Mouse (Mus musculus): ENCODE measurements around the gene Fam213b. TPM values are rescaled to one million over a fixed set of nuclear protein-coding genes. Genes with fewer than 3 reads are reported as not detected.

The Fam213b gene
- polyA plus RNA-seq, 1 experiment from 2014 or later: 45.9 TPM

GRCm38 (mm10) chr4:154926969-154927898, 28.3 kb upstream of the Fam213b start:
- H3K27ac ChIP-seq (ENCODE audit: low read depth, low read length): no peak overlapping the region
- ATAC-seq (no peak), DNase-seq (ENCODE audit: low spot score) (no peak)
- no peaks in the 10 kb centered on the region for H3K9me3 ChIP-seq (replicated peaks; ENCODE audit: control insufficient read depth, low read length)
- H3K36me3 ChIP-seq (ENCODE audit: control insufficient read depth, insufficient read depth, low read length): no peaks in the 10 kb centered on the region
- 70% methylated on average over 9 of the region's 9 CpGs for WGBS
- H3K4me1 ChIP-seq (ENCODE audit: control insufficient read depth, insufficient read depth, low read length): no peaks in the 10 kb centered on the region
- H3K4me2 ChIP-seq (ENCODE audit: low read length): no peak overlapping the region
- no peak overlapping the region for H3K9ac ChIP-seq (ENCODE audit: low read length)
- H3K4me3 ChIP-seq (ENCODE audit: low read depth, low read length): no peak overlapping the region
- no peaks in the 10 kb centered on the region for H3K27me3 ChIP-seq (replicated peaks; ENCODE audit: control insufficient read depth, insufficient read depth, low read length)

DNA sequence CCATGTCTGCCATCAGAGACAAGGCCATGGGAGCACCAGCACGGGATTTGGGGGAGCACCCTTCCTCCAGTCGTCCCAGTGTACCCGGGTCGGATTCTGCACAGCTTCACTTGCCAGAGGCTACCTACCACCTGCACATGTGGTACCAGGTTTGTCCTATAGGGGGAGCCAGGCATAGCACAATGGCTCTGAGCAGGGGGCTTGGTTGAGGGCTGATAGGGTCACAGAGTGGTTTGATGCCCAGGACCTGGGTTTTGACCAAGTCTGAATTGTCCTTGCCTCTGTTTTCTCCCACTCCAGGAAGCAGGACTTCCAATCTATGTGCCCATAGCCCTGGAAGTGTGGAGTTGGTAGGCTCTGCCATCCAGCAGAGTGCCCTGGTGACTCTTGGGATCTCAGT, 26.5 kb upstream of the Fam213b start:
- Histone ChIP-seq H3K4me2 (ENCODE audit: low read length) (no peak overlapping the region), H3K9ac (ENCODE audit: low read length) (no peak overlapping the region), H3K9me3 (replicated peaks; ENCODE audit: control insufficient read depth, low read length) (no peaks in the 10 kb centered on the region), H3K27me3 (replicated peaks; ENCODE audit: control insufficient read depth, insufficient read depth, low read length) (no peaks in the 10 kb centered on the region), H3K36me3 (ENCODE audit: control insufficient read depth, insufficient read depth, low read length) (no peaks in the 10 kb centered on the region), H3K27ac (ENCODE audit: low read depth, low read length) (no peak overlapping the region), H3K4me3 (ENCODE audit: low read depth, low read length) (no peak overlapping the region), H3K4me1 (ENCODE audit: control insufficient read depth, insufficient read depth, low read length) (no peaks in the 10 kb centered on the region)
- no peak for ATAC-seq
- no peak for DNase-seq (ENCODE audit: low spot score)
- 39% methylated on average over 4 of the region's 4 CpGs for whole genome bisulfite sequencing

- no peak for DNase-seq (ENCODE audit: low spot score)
- no peak for ATAC-seq
- WGBS: 77% methylated on average over 5 of the region's 5 CpGs
Observed at GRCm38 (mm10) chr4:154922931-154923330, 24.0 kb upstream of the Fam213b start.

GRCm38 (mm10) chr4:154922291-154922690, 23.4 kb upstream of the Fam213b start:
- Histone ChIP-seq H3K27me3 (replicated peaks; ENCODE audit: control insufficient read depth, insufficient read depth, low read length) (no peaks in the 10 kb centered on the region), H3K27ac (ENCODE audit: low read depth, low read length) (no peak overlapping the region), H3K4me1 (ENCODE audit: control insufficient read depth, insufficient read depth, low read length) (no peaks in the 10 kb centered on the region), H3K4me3 (ENCODE audit: low read depth, low read length) (no peak overlapping the region), H3K4me2 (ENCODE audit: low read length) (no peak overlapping the region), H3K9ac (ENCODE audit: low read length) (no peak overlapping the region), H3K9me3 (replicated peaks; ENCODE audit: control insufficient read depth, low read length) (no peaks in the 10 kb centered on the region), H3K36me3 (ENCODE audit: control insufficient read depth, insufficient read depth, low read length) (no peaks in the 10 kb centered on the region)
- 80% methylated on average over 4 of the region's 4 CpGs for WGBS
- DNase-seq (ENCODE audit: low spot score) (no peak), ATAC-seq (no peak)

More at GRCm38 (mm10) chr4:154922931-154923330, 24.0 kb upstream of the Fam213b start:
- Histone ChIP-seq H3K9ac (ENCODE audit: low read length) (no peak overlapping the region), H3K4me2 (ENCODE audit: low read length) (no peak overlapping the region), H3K27ac (ENCODE audit: low read depth, low read length) (no peak overlapping the region), H3K4me1 (ENCODE audit: control insufficient read depth, insufficient read depth, low read length) (no peaks in the 10 kb centered on the region), H3K36me3 (ENCODE audit: control insufficient read depth, insufficient read depth, low read length) (no peaks in the 10 kb centered on the region), H3K9me3 (replicated peaks; ENCODE audit: control insufficient read depth, low read length) (no peaks in the 10 kb centered on the region), H3K27me3 (replicated peaks; ENCODE audit: control insufficient read depth, insufficient read depth, low read length) (no peaks in the 10 kb centered on the region), H3K4me3 (ENCODE audit: low read depth, low read length) (no peak overlapping the region)

- Histone ChIP-seq H3K4me3 (ENCODE audit: low read depth, low read length) (no peak overlapping the region), H3K4me1 (ENCODE audit: control insufficient read depth, insufficient read depth, low read length) (no peaks in the 10 kb centered on the region), H3K36me3 (ENCODE audit: control insufficient read depth, insufficient read depth, low read length) (no peaks in the 10 kb centered on the region), H3K27ac (ENCODE audit: low read depth, low read length) (no peak overlapping the region), H3K9ac (ENCODE audit: low read length) (no peak overlapping the region), H3K4me2 (ENCODE audit: low read length) (no peak overlapping the region), H3K9me3 (replicated peaks; ENCODE audit: control insufficient read depth, low read length) (no peaks in the 10 kb centered on the region), H3K27me3 (replicated peaks; ENCODE audit: control insufficient read depth, insufficient read depth, low read length) (no peaks in the 10 kb centered on the region)
- DNase-seq (ENCODE audit: low spot score) (no peak), ATAC-seq (no peak)
- 83% methylated on average over 4 of the region's 4 CpGs for WGBS
Observed at GRCm38 (mm10) chr4:154916662-154917061, 17.7 kb upstream of the Fam213b start.

GRCm38 (mm10) chr4:154915286-154915685, 16.4 kb upstream of the Fam213b start:
- Histone ChIP-seq H3K4me1 (ENCODE audit: control insufficient read depth, insufficient read depth, low read length) (no peaks in the 10 kb centered on the region), H3K4me2 (ENCODE audit: low read length) (no peak overlapping the region), H3K9me3 (replicated peaks; ENCODE audit: control insufficient read depth, low read length) (no peaks in the 10 kb centered on the region), H3K4me3 (ENCODE audit: low read depth, low read length) (no peak overlapping the region), H3K27ac (ENCODE audit: low read depth, low read length) (no peak overlapping the region), H3K36me3 (ENCODE audit: control insufficient read depth, insufficient read depth, low read length) (no peaks in the 10 kb centered on the region), H3K27me3 (replicated peaks; ENCODE audit: control insufficient read depth, insufficient read depth, low read length) (no peaks in the 10 kb centered on the region), H3K9ac (ENCODE audit: low read length) (no peak overlapping the region)
- DNase-seq (ENCODE audit: low spot score): no peak
- ATAC-seq: no peak
- 89% methylated on average over 10 of the region's 10 CpGs for WGBS

DNA sequence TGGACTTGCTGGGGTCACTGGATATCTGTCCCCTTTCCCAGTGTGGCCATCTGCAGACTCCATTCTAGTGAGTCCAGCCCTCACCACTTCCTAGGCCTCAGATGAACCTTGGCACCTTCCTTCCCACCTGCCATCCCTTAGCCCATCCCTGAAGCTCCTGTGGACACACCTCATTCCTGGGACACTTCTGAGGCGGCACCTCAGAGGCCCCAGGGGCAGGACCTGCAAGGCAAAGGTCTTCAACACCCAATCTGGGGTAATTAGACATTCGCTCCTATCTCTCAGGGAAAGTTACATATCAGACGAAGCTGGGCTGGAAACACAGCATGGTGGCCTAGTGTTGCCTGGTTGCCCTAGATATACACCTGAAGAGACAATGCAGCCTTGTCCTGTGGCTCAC, 15.8 kb upstream of the Fam213b start:
- ATAC-seq: no peak
- 86% methylated on average over 3 of the region's 3 CpGs for WGBS

DNA sequence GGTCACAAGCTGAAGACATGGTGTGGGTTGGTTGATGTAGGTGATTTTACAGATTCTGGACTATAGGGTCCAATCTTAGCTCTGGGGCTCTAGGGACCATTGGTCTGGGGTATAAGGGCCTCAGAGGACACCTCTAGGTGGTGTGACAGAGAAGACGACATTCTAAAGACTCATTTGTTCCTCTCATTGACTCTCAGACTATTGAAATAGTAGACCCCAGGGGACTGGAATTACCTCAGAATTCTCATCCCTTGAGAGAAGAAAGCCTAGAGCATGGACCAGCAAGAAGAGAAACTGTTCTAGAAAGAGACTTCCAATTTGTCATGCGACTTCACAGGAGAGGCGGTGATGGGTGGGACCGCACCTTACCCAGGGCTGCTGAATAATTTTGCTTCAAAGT, 15.3 kb upstream of the Fam213b start:
- Histone ChIP-seq H3K36me3 (ENCODE audit: control insufficient read depth, insufficient read depth, low read length) (no peaks in the 10 kb centered on the region), H3K9ac (ENCODE audit: low read length) (no peak overlapping the region), H3K27ac (ENCODE audit: low read depth, low read length) (no peak overlapping the region), H3K4me1 (ENCODE audit: control insufficient read depth, insufficient read depth, low read length) (no peaks in the 10 kb centered on the region), H3K4me2 (ENCODE audit: low read length) (no peak overlapping the region), H3K9me3 (replicated peaks; ENCODE audit: control insufficient read depth, low read length) (no peaks in the 10 kb centered on the region), H3K27me3 (replicated peaks; ENCODE audit: control insufficient read depth, insufficient read depth, low read length) (no peaks in the 10 kb centered on the region), H3K4me3 (ENCODE audit: low read depth, low read length) (no peak overlapping the region)
- ATAC-seq: no peak
- WGBS: 89% methylated on average over 4 of the region's 4 CpGs
- no peak for DNase-seq (ENCODE audit: low spot score)

More for the DNA sequence above, 15.8 kb upstream of the Fam213b start:
- H3K4me2 ChIP-seq (ENCODE audit: low read length): no peak overlapping the region
- H3K27ac ChIP-seq (ENCODE audit: low read depth, low read length): no peak overlapping the region
- no peaks in the 10 kb centered on the region for H3K36me3 ChIP-seq (ENCODE audit: control insufficient read depth, insufficient read depth, low read length)
- H3K4me1 ChIP-seq (ENCODE audit: control insufficient read depth, insufficient read depth, low read length): no peaks in the 10 kb centered on the region
- no peaks in the 10 kb centered on the region for H3K9me3 ChIP-seq (replicated peaks; ENCODE audit: control insufficient read depth, low read length)
- no peak overlapping the region for H3K9ac ChIP-seq (ENCODE audit: low read length)
- H3K27me3 ChIP-seq (replicated peaks; ENCODE audit: control insufficient read depth, insufficient read depth, low read length): no peaks in the 10 kb centered on the region
- DNase-seq (ENCODE audit: low spot score): no peak
- H3K4me3 ChIP-seq (ENCODE audit: low read depth, low read length): no peak overlapping the region

DNA sequence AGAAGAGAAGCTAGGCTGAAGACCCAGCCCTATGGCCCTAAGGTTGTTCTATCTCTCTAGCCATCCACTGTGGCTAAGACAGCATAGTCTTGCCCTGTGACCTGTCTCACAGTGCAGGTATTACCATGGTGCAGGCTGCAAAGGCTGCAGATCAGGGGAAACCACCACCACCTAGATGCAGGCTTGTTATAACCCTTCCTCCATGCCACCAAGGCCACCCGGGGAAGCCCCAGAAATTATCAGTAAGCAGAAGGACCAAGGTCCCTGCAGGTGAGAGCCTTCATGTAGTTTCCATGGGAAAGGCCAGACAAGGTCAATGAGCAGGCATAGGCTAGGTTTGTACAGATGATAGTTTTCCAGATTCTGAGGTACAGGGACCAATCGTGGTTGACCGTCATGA, 14.9 kb upstream of the Fam213b start:
- Histone ChIP-seq H3K4me2 (ENCODE audit: low read length) (no peak overlapping the region), H3K27ac (ENCODE audit: low read depth, low read length) (no peak overlapping the region), H3K36me3 (ENCODE audit: control insufficient read depth, insufficient read depth, low read length) (no peaks in the 10 kb centered on the region), H3K27me3 (replicated peaks; ENCODE audit: control insufficient read depth, insufficient read depth, low read length) (no peaks in the 10 kb centered on the region), H3K9ac (ENCODE audit: low read length) (no peak overlapping the region), H3K4me3 (ENCODE audit: low read depth, low read length) (no peak overlapping the region), H3K4me1 (ENCODE audit: control insufficient read depth, insufficient read depth, low read length) (no peaks in the 10 kb centered on the region), H3K9me3 (replicated peaks; ENCODE audit: control insufficient read depth, low read length) (no peaks in the 10 kb centered on the region)
- ATAC-seq (no peak), DNase-seq (ENCODE audit: low spot score) (no peak)
- WGBS: 93% methylated on average over 3 of the region's 3 CpGs
